Mouse (Mus musculus): Measurements from ENCODE around the gene Pigo.

DNA sequence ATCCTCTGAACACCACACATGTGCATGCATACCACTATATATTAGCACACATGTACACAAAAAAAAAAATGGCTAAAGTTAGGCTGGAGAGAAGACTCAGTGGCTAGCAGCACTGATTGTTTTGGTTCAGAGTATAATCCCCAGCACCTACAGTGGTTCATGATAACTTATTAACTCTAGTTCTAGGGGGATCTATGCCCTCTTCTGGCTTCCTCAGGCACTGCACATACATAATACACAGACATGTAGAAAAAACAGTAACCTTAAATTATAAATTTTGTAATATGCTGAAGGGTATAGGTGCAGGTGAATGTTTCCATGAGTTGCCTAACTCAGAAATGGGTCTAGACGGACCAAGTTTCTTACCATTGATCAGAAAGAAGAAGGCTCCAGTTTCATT, 37.3 kb downstream of the Pigo start:
- TF ChIP-seq CTCF (IDR thresholded peaks at IDR 0.05; ENCODE audit: control insufficient read depth, insufficient read depth, insufficient replicate concordance, low read depth, low read length) (no peak), POLR2A (IDR thresholded peaks at IDR 0.05; ENCODE audit: control insufficient read depth, low read depth, low read length) (no peak)

All from testis, adult 2 months (tissue).